Mouse (Mus musculus) forebrain, embryonic 14.5 days (tissue): Measurements from ENCODE around the gene Mrpl33. TPM values are rescaled to one million over a fixed set of nuclear protein-coding genes. Genes with fewer than 3 reads are reported as not detected.

Experiments used
- ATAC-seq: fragments of 200-750 bp; cut with Nextera tagmentation; 2 replicates; pipeline ENCODE4 v1.8.0; 2017; ENCODE audit warnings: mild to moderate bottlenecking, moderate library complexity
- DNase-seq: peaks from one replicate; pipeline ENCODE4 v3.0.0-alpha.2; 2015; ENCODE audit warnings: low spot score
- H3K27ac ChIP-seq: fragments of 300-500 bp; sonication (generic); 2 replicates; pipeline ENCODE4 v1.5.1; 2014; ENCODE audit warnings: low read depth, mild to moderate bottlenecking, control low read depth, low read length, moderate library complexity
- H3K27me3 ChIP-seq: fragments of 300-500 bp; sonication (generic); replicated peaks from 2 replicates; pipeline ENCODE4 v1.6.1; 2014; ENCODE audit warnings: low read length, control low read depth, mixed read lengths; ENCODE audit not compliant: control insufficient read depth, insufficient read depth
- H3K36me3 ChIP-seq: fragments of 300-500 bp; sonication (generic); 2 replicates; pipeline ENCODE4 v1.6.1; 2014; ENCODE audit warnings: low read length, control low read depth; ENCODE audit not compliant: control insufficient read depth, insufficient read depth
- H3K4me1 ChIP-seq: fragments of 300-500 bp; sonication (generic); 2 replicates; pipeline ENCODE4 v1.6.1; 2014; ENCODE audit warnings: antibody characterized with exemption, low read length, control low read depth; ENCODE audit not compliant: control insufficient read depth, insufficient read depth
- H3K4me2 ChIP-seq: fragments of 300-500 bp; sonication (generic); 2 replicates; pipeline ENCODE4 v1.6.1; 2014; ENCODE audit warnings: mild to moderate bottlenecking, control low read depth, low read length
- H3K4me3 ChIP-seq: fragments of 300-500 bp; sonication (generic); 2 replicates; pipeline ENCODE4 v1.5.1; 2014; ENCODE audit warnings: low read depth, low read length, control low read depth
- H3K9ac ChIP-seq: fragments of 300-500 bp; sonication (generic); 2 replicates; pipeline ENCODE4 v1.6.1; 2014; ENCODE audit warnings: mild to moderate bottlenecking, low read length, control low read depth, moderate library complexity
- H3K9me3 ChIP-seq: fragments of 300-500 bp; sonication (generic); replicated peaks from 2 replicates; pipeline ENCODE4 v1.6.1; 2016; ENCODE audit warnings: low read length, control low read depth, mixed read lengths; ENCODE audit not compliant: control insufficient read depth
- WGBS: fragments of 180-500 bp; shearing (Covaris S2); extraction: QIAGEN DNeasy Blood & Tissue Kit; methylation state at CpG from one replicate; pipeline ENCODE4 v1.1.7; 2014; 5-methylcytosine and 5-hydroxymethylcytosine counted together
- polyA plus RNA-seq: library from polyadenylated mRNA; unstranded; fragments of >200 nt; fragmentation: Nextera tagmentation; extraction: Ambion mirVana; gene quantifications from 2 replicates; pipeline ENCODE4 v1.2.1, GENCODE M21; 2014

Gene Mrpl33
- polyA plus RNA-seq, 1 experiment from 2014 or later, result 241 TPM

GRCm38 (mm10) chr5:31567951-31568657, 28.6 kb upstream of the Mrpl33 start:
- no peak overlapping the region for H3K4me3 ChIP-seq
- H3K4me2 ChIP-seq, result no peak overlapping the region
- no peaks in the 10 kb centered on the region for H3K27me3 ChIP-seq
- 69% methylated on average over 5 of the region's 5 CpGs for WGBS
- no peaks in the 10 kb centered on the region for H3K36me3 ChIP-seq
- no peak overlapping the region for H3K9ac ChIP-seq
- no peak for ATAC-seq
- H3K9me3 ChIP-seq, result no peaks in the 10 kb centered on the region
- no peaks in the 10 kb centered on the region for H3K4me1 ChIP-seq
- H3K27ac ChIP-seq, result no peak overlapping the region
- DNase-seq, result no peak

DNA sequence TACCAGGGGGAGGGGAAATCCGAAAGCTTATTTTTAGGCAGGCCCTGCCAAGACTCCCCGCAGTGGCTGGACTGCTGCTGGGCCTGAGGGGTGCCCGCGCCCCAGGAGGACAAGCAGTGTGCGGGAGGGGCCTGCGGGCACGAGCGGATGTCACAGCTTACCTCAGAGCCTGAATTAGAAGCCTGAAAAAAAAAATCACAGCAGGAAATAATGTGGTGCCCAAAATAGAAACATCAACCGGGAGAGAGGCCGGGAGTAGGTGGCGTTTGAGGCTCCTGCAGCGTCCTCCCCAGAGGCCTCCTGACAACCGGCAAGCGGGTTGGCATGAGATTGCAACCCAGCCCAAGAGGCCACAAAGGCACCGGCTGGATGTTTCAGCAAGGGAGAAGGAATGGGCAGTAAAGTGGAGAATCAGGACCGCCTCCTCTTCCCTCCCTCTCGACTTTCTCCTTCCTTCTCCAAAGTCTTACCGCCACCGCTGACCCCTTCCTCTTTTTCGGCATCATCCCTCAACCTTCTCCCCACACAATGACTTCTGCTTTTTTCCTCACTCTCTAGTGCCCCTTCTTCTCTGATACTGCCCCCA, 25.6 kb upstream of the Mrpl33 start:
- Histone ChIP-seq H3K9me3 (no peaks in the 10 kb centered on the region), H3K27me3 (no peaks in the 10 kb centered on the region), H3K27ac (no peak overlapping the region; the same call in 1 of the 2 replicates), H3K4me2 (peak overlapping the region; percentile 23), H3K4me1 (no peaks in the 10 kb centered on the region), H3K36me3 (no peaks in the 10 kb centered on the region), H3K4me3 (no peak overlapping the region), H3K9ac (0 out of 2 replicates have a peak overlapping the region, but pooled peaks have one; percentile 17)
- whole genome bisulfite sequencing, result 22% methylated on average over 20 of the region's 20 CpGs
- no peak for ATAC-seq
- no peak for DNase-seq

GRCm38 (mm10) chr5:31573722-31574121, 23.0 kb upstream of the Mrpl33 start:
- no peak overlapping the region for H3K9ac ChIP-seq
- no peak overlapping the region for H3K4me2 ChIP-seq
- ATAC-seq (no peak), DNase-seq (no peak)
- H3K36me3 ChIP-seq, result no peaks in the 10 kb centered on the region
- 95% methylated on average over 3 of the region's 3 CpGs for WGBS
- H3K9me3 ChIP-seq, result no peaks in the 10 kb centered on the region
- no peak overlapping the region for H3K27ac ChIP-seq
- no peaks in the 10 kb centered on the region for H3K27me3 ChIP-seq
- H3K4me3 ChIP-seq, result no peak overlapping the region
- H3K4me1 ChIP-seq, result no peaks in the 10 kb centered on the region

DNA sequence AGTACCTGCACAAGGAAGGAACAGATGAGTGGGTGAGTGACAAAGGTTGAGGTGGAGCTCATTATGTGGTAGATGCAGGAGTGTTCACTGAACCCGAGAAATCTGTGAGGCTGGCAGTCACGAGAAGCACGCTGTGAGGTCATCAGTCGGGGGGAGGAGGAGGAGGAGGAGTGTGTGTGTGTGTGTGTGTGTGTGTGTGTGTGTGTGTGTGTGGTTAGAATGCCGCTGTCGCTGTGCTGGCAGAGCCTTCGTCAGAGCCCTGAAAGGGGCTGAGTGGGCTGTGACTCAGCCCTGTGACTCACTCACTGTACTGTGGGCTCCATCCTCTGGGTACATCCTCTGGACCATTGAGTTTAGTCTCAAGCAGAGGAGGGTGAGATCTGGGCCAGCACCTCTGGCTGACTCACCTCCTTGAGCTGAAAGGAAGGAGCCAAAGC, 20.2 kb upstream of the Mrpl33 start:
- ATAC-seq (no peak), DNase-seq (no peak)
- no peak overlapping the region for H3K27ac ChIP-seq
- H3K27me3 ChIP-seq, result no peaks in the 10 kb centered on the region
- H3K9me3 ChIP-seq, result no peaks in the 10 kb centered on the region
- H3K9ac ChIP-seq, result no peak overlapping the region
- H3K4me1 ChIP-seq, result no peaks in the 10 kb centered on the region
- no peaks in the 10 kb centered on the region for H3K36me3 ChIP-seq
- no peak overlapping the region for H3K4me2 ChIP-seq
- no peak overlapping the region for H3K4me3 ChIP-seq
- 80% methylated on average over 6 of the region's 7 CpGs for WGBS

GRCm38 (mm10) chr5:31581263-31581662, 15.5 kb upstream of the Mrpl33 start:
- no peak for ATAC-seq
- 79% methylated on average over 6 of the region's 6 CpGs for WGBS
- H3K4me1 ChIP-seq, result no peaks in the 10 kb centered on the region

DNA sequence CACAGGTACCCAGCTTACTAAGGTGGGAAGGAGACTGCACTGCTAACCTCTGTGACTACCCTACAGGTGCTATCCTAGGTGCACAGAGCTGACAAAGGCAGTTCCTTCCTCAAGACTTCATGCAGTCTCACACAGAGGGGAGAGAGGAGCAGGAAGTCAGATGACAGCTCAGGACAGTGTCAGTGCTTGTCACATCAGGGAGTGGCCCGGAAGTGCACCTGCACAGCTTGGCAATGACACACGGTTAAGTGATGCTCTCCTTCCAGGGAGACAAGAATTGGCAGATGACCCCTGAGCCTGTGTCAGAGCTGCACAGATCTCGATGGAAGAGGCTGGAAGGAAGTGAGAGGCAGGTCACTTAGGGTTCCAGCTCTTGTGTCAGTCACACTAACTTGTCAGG, 14.8 kb upstream of the Mrpl33 start:
- H3K4me1 ChIP-seq, result no peaks in the 10 kb centered on the region
- no peak overlapping the region for H3K4me2 ChIP-seq
- no peak overlapping the region for H3K9ac ChIP-seq
- H3K27me3 ChIP-seq, result no peaks in the 10 kb centered on the region
- ATAC-seq (no peak), DNase-seq (no peak)
- 79% methylated on average over 3 of the region's 3 CpGs for WGBS
- no peak overlapping the region for H3K27ac ChIP-seq
- H3K36me3 ChIP-seq, result no peaks in the 10 kb centered on the region
- H3K9me3 ChIP-seq, result no peaks in the 10 kb centered on the region
- no peak overlapping the region for H3K4me3 ChIP-seq

More at GRCm38 (mm10) chr5:31581263-31581662, 15.5 kb upstream of the Mrpl33 start:
- H3K27me3 ChIP-seq, result no peaks in the 10 kb centered on the region
- H3K9me3 ChIP-seq, result no peaks in the 10 kb centered on the region
- no peak overlapping the region for H3K27ac ChIP-seq
- H3K36me3 ChIP-seq, result no peaks in the 10 kb centered on the region
- no peak for DNase-seq
- H3K4me2 ChIP-seq, result no peak overlapping the region
- H3K4me3 ChIP-seq, result no peak overlapping the region
- H3K9ac ChIP-seq, result no peak overlapping the region

DNA sequence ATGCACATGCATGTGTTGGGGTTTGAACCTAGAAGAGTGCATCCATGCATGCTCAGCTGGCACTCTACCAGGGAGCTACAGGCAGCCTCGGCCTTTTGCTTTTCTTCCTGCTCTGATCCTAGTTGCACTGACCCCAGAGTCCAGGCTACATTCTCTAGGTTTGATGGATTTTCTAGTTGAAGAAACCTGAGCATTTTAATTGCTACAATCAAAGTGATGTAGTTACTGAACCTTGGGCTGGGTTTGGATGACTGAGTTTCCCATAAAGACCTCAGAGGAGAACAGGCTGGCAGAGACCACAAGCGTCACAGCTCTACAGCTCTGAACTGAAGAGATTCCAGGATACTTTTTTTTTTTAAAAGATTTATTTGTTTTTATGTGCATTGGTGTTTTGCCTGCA, 13.5 kb upstream of the Mrpl33 start:
- no peaks in the 10 kb centered on the region for H3K9me3 ChIP-seq
- H3K27me3 ChIP-seq, result no peaks in the 10 kb centered on the region
- WGBS, result 80% methylated on average over 2 of the region's 2 CpGs
- H3K4me3 ChIP-seq, result no peak overlapping the region
- no peak overlapping the region for H3K4me2 ChIP-seq
- ATAC-seq (no peak), DNase-seq (no peak)
- no peaks in the 10 kb centered on the region for H3K4me1 ChIP-seq
- no peak overlapping the region for H3K9ac ChIP-seq
- H3K36me3 ChIP-seq, result no peaks in the 10 kb centered on the region
- H3K27ac ChIP-seq, result no peak overlapping the region

DNA sequence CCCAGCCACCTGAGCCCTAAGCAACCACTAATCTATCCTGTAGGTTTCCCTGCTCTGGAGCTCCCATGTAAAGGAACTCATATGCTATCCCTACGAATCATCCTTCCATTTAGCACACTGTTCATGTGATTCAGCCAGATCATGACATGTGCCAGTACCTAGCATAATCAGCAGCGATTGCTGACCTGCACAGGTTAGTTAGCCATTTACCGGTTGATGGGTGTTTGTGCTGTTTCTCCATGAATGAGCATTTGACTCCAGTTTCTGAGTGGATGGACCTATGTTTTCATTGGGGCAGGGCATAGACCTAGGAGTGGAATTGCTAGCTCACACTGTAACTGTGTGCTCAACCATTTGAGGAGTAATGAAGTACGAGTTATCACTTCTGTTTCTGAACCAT, 11.2 kb upstream of the Mrpl33 start:
- no peak overlapping the region for H3K9ac ChIP-seq

DNA sequence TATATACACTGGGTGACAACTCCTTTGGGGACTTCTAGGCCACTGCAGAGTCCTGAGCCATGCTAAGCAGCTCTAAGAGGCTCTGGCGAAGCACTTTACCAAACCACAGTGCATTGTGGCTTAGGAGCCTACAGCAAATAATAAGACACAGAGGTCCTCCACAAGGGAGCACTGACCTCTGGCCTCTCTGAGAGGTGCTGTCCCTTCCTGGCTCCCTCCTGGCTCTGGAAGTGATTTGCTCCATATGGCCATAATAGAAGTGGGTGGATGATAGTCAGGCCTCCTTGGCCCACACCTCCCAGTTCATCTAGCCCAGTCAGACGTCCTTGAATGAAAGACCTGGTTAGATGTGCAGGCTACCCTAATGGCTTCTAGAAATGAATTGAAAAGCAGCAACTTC, 8.7 kb upstream of the Mrpl33 start:
- Histone ChIP-seq H3K4me2 (no peak overlapping the region), H3K4me1 (no peaks in the 10 kb centered on the region), H3K27me3 (no peaks in the 10 kb centered on the region), H3K27ac (no peak overlapping the region), H3K9me3 (no peaks in the 10 kb centered on the region), H3K9ac (no peak overlapping the region), H3K36me3 (no peaks in the 10 kb centered on the region), H3K4me3 (no peak overlapping the region)
- ATAC-seq, result no peak
- 74% methylated on average over 2 of the region's 2 CpGs for WGBS
- no peak for DNase-seq

More for the DNA sequence above, 11.2 kb upstream of the Mrpl33 start:
- Histone ChIP-seq H3K27me3 (no peaks in the 10 kb centered on the region), H3K4me2 (no peak overlapping the region), H3K27ac (no peak overlapping the region), H3K4me1 (no peaks in the 10 kb centered on the region), H3K4me3 (no peak overlapping the region), H3K9me3 (no peaks in the 10 kb centered on the region), H3K36me3 (no peaks in the 10 kb centered on the region)
- ATAC-seq (no peak), DNase-seq (no peak)
- 89% methylated on average over 4 of the region's 4 CpGs for WGBS
